Mouse (Mus musculus): ENCODE measurements around the gene Gm10184. TPM values are rescaled to one million over a fixed set of nuclear protein-coding genes. Genes with fewer than 3 reads are reported as not detected.

Gm10184 gene
- polyA plus RNA-seq (2012) = 0.83 and 3.0 TPM in 2 replicates

DNA sequence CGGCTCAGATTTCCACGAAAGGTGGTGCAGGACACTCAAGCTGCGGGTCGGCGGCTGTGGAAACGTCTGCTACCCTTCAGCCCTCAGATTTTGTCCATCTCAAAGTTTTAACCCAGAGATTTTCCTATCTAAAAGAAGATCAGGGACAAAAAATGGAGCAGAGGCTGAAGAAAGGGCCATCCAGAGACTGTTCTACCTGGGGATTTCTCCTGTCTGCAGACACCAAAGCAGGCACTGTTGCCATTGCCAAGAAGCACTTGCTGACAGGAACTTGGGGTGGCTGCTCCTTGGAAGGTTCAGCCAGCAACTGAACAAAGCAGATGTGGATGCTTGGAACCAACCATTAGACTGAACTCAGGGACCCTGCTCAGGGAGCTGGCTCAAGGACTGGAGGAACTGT lies at the start of gene Gm10184:
TSS of gene Gm10184 (minus strand) at position 101 of the 400 bp plus-strand sequence.

